Mouse (Mus musculus) effector memory CD4-positive, alpha-beta T cell, adult 7 months (primary cell): Measurements from ENCODE around the gene Nr6a1. TPM values are rescaled to one million over a fixed set of nuclear protein-coding genes. Genes with fewer than 3 reads are reported as not detected.

Source experiments
- polyA plus RNA-seq: library from polyadenylated mRNA; unstranded; fragments of 100-300 nt; shearing (Covaris generic); gene quantifications from one replicate; pipeline ENCODE4 v1.2.1, GENCODE M21; 2017

Nr6a1 gene
- 0.84 TPM for polyA plus RNA-seq

GRCm38 (mm10) chr2:38927115-38927979 is at the start of gene Nr6a1:
TSS of gene Nr6a1 (minus strand) at chr2:38927688.

GRCm38 (mm10) chr2:38931851-38932667 is 4.6 kb upstream of the Nr6a1 start, which contains the start of gene Olfml2a:
TSS of gene Olfml2a (plus strand) at chr2:38931978.

GRCm38 (mm10) chr2:38714324-38714723 is 213.2 kb downstream of the Nr6a1 start, which contains the start of gene Nr5a1:
TSS of gene Nr5a1 (minus strand) at chr2:38714542.

Other genes with a start within 250 kb of the Nr6a1 start
- 0.21 TPM for gene Nr5a1, start 213.1 kb downstream of the Nr6a1 start, polyA plus RNA-seq
- gene Olfml2a, start 4.3 kb upstream of the Nr6a1 start, polyA plus RNA-seq = 0.27 TPM
- 1.4 TPM for gene Wdr38, start 69.8 kb upstream of the Nr6a1 start, polyA plus RNA-seq
- 85.1 TPM for gene Arpc5l, start 77.7 kb upstream of the Nr6a1 start, polyA plus RNA-seq
- 451 TPM for gene Rpl35, start 77.9 kb upstream of the Nr6a1 start, polyA plus RNA-seq
- 16.7 TPM for gene Golga1, start 137.9 kb upstream of the Nr6a1 start, polyA plus RNA-seq